ENCODE assay signal across 29 mouse cellular contexts in genomic region chr5:22670296-22670695, GRCm38 (mm10).
DNase-seq lines count a peak whose midpoint lies in the region; ATAC-seq and TF ChIP-seq lines count a peak whose summit lies in the region.
"Had no signal": no experiment of that assay in that cellular context is flagged by ENCODE, and none has a peak within 500 bp of the region (broad histone marks: within the 10 kb centered on the region; RNA-seq: fewer than 3 reads in every experiment).

No protein-coding gene starts in this region.

- no peaks in the 10 kb centered on the region for H3K4me1 ChIP-seq in forebrain, embryonic 14.5 days (ENCODE audit: control insufficient read depth, insufficient read depth, low read length)
- H3K4me1 ChIP-seq in forebrain, embryonic 16.5 days (replicated peaks; ENCODE audit: control insufficient read depth, insufficient read depth, low read length): no peaks in the 10 kb centered on the region
- no peaks in the 10 kb centered on the region for H3K4me1 ChIP-seq in hindbrain, embryonic 16.5 days (ENCODE audit: control insufficient read depth, insufficient read depth, low read depth, low read length)
- H3K4me1 ChIP-seq in hindbrain, embryonic 12.5 days: no peaks in the 10 kb centered on the region
- H3K4me1 ChIP-seq in midbrain, postnatal 0 days (ENCODE audit: insufficient read depth, low read length): no peaks in the 10 kb centered on the region
- no peaks in the 10 kb centered on the region for H3K4me1 ChIP-seq in midbrain, embryonic 15.5 days
- H3K4me1 ChIP-seq: embryonic facial prominence, embryonic 10.5 days; embryonic facial prominence, embryonic 13.5 days; heart, embryonic 12.5 days; heart, embryonic 15.5 days; hindbrain, embryonic 10.5 days; hindbrain, embryonic 15.5 days had no signal

- no peaks in the 10 kb centered on the region for H3K27me3 ChIP-seq in forebrain, embryonic 14.5 days (replicated peaks; ENCODE audit: control insufficient read depth, insufficient read depth, low read length)
- no peaks in the 10 kb centered on the region for H3K27me3 ChIP-seq in forebrain, embryonic 16.5 days (replicated peaks; ENCODE audit: control insufficient read depth, insufficient read depth, low read length)
- no peaks in the 10 kb centered on the region for H3K27me3 ChIP-seq in hindbrain, embryonic 16.5 days (replicated peaks; ENCODE audit: control insufficient read depth, insufficient read depth, low read length)
- no peaks in the 10 kb centered on the region for H3K27me3 ChIP-seq in hindbrain, embryonic 12.5 days
- H3K27me3 ChIP-seq in midbrain, postnatal 0 days (ENCODE audit: insufficient read depth, low read length): no peaks in the 10 kb centered on the region
- no peaks in the 10 kb centered on the region for H3K27me3 ChIP-seq in midbrain, embryonic 15.5 days (replicated peaks)
- H3K27me3 ChIP-seq: embryonic facial prominence, embryonic 13.5 days; heart, embryonic 12.5 days; heart, embryonic 15.5 days; hindbrain, embryonic 15.5 days had no signal

- no peak overlapping the region for H3K27ac ChIP-seq in forebrain, embryonic 14.5 days (ENCODE audit: low read depth, low read length)
- H3K27ac ChIP-seq in forebrain, embryonic 16.5 days (ENCODE audit: low read length): no peak overlapping the region
- H3K27ac ChIP-seq in hindbrain, embryonic 16.5 days (ENCODE audit: low read depth, low read length): no peak overlapping the region
- no peak overlapping the region for H3K27ac ChIP-seq in hindbrain, embryonic 12.5 days
- no peak overlapping the region for H3K27ac ChIP-seq in midbrain, postnatal 0 days (ENCODE audit: low read depth, low read length)
- H3K27ac ChIP-seq in midbrain, embryonic 15.5 days: no peak overlapping the region
- H3K27ac ChIP-seq: embryonic facial prominence, embryonic 10.5 days; embryonic facial prominence, embryonic 13.5 days; heart, embryonic 15.5 days; hindbrain, embryonic 10.5 days; hindbrain, embryonic 15.5 days had no signal

- H3K4me3 ChIP-seq in forebrain, embryonic 14.5 days (ENCODE audit: low read depth, low read length): no peak overlapping the region
- no peak overlapping the region for H3K4me3 ChIP-seq in forebrain, embryonic 16.5 days (replicated peaks; ENCODE audit: low read length)
- H3K4me3 ChIP-seq in hindbrain, embryonic 16.5 days (ENCODE audit: low read length): no peak overlapping the region
- H3K4me3 ChIP-seq in hindbrain, embryonic 12.5 days: no peak overlapping the region
- no peak overlapping the region for H3K4me3 ChIP-seq in midbrain, postnatal 0 days (ENCODE audit: low read depth, low read length)
- no peak overlapping the region for H3K4me3 ChIP-seq in midbrain, embryonic 15.5 days
- H3K4me3 ChIP-seq: embryonic facial prominence, embryonic 10.5 days; embryonic facial prominence, embryonic 13.5 days; erythroblast, embryonic 14.5 days; heart, embryonic 12.5 days; heart, embryonic 15.5 days; hindbrain, embryonic 10.5 days; hindbrain, embryonic 15.5 days had no signal

- no peak for TF ChIP-seq CTCF in midbrain, postnatal 0 days (IDR thresholded peaks at IDR 0.05)

- no peaks in the 10 kb centered on the region for H3K36me3 ChIP-seq in forebrain, embryonic 14.5 days (ENCODE audit: control insufficient read depth, insufficient read depth, low read length)
- no peaks in the 10 kb centered on the region for H3K36me3 ChIP-seq in forebrain, embryonic 16.5 days (ENCODE audit: control insufficient read depth, insufficient read depth)
- H3K36me3 ChIP-seq in hindbrain, embryonic 16.5 days (ENCODE audit: control insufficient read depth, insufficient read depth, low read length): no peaks in the 10 kb centered on the region
- no peaks in the 10 kb centered on the region for H3K36me3 ChIP-seq in hindbrain, embryonic 12.5 days
- H3K36me3 ChIP-seq in midbrain, postnatal 0 days (ENCODE audit: insufficient read depth, low read length): no peaks in the 10 kb centered on the region
- no peaks in the 10 kb centered on the region for H3K36me3 ChIP-seq in midbrain, embryonic 15.5 days (replicated peaks)
- H3K36me3 ChIP-seq: embryonic facial prominence, embryonic 10.5 days; embryonic facial prominence, embryonic 13.5 days; heart, embryonic 12.5 days; heart, embryonic 15.5 days; hindbrain, embryonic 10.5 days; hindbrain, embryonic 15.5 days had no signal

- peak; percentile 39 for DNase-seq in forebrain, embryonic 14.5 days (ENCODE audit: low spot score)
- DNase-seq in midbrain, postnatal 0 days (ENCODE audit: low spot score): peak; percentile 63
- DNase-seq in frontal cortex, postnatal 10 days (ENCODE audit: low spot score in 2 of 2): no peak
- DNase-seq: adrenal gland, adult 2 months; adrenal gland, postnatal 14 days; cerebellum, adult 18-20 months; cerebellum, adult 9-10 months; cerebellum, postnatal 36 days; embryo, embryonic 11 days; gastrocnemius, postnatal 25 days; heart, adult 18-20 months; heart, postnatal 10 days; heart, postnatal 36 days; kidney, adult 18-20 months; kidney, adult 9 months had no signal

- no peak for ATAC-seq in forebrain, embryonic 14.5 days
- no peak for ATAC-seq in forebrain, embryonic 16.5 days
- peak; percentile 45; the same call in 1 of the 2 replicates for ATAC-seq in hindbrain, embryonic 16.5 days
- no peak for ATAC-seq in hindbrain, embryonic 12.5 days (ENCODE audit: low FRiP score)
- no peak for ATAC-seq in midbrain, postnatal 0 days (ENCODE audit: low FRiP score)
- no peak for ATAC-seq in midbrain, embryonic 15.5 days (replicated peaks)
- ATAC-seq: CD4-positive, CD25-positive, alpha-beta regulatory T cell, adult 4 months; inflammation-experienced regulatory T-cells, adult 6 months; intestine, embryonic 16.5 days had no signal

- H3K9me3 ChIP-seq in forebrain, embryonic 14.5 days (replicated peaks; ENCODE audit: control insufficient read depth, low read length): no peaks in the 10 kb centered on the region
- H3K9me3 ChIP-seq in forebrain, embryonic 16.5 days (ENCODE audit: control insufficient read depth, low read length): no peaks in the 10 kb centered on the region
- H3K9me3 ChIP-seq in hindbrain, embryonic 16.5 days (ENCODE audit: control insufficient read depth, low read length): no peaks in the 10 kb centered on the region
- no peaks in the 10 kb centered on the region for H3K9me3 ChIP-seq in hindbrain, embryonic 12.5 days (replicated peaks)
- H3K9me3 ChIP-seq in midbrain, postnatal 0 days (ENCODE audit: low read length): no peaks in the 10 kb centered on the region
- H3K9me3 ChIP-seq in midbrain, embryonic 15.5 days: no peaks in the 10 kb centered on the region
- H3K9me3 ChIP-seq: embryonic facial prominence, embryonic 10.5 days; embryonic facial prominence, embryonic 13.5 days; heart, embryonic 12.5 days; heart, embryonic 15.5 days; hindbrain, embryonic 10.5 days; hindbrain, embryonic 15.5 days had no signal

- WGBS in forebrain, embryonic 14.5 days: 54% methylated on average over 1 of the region's 1 CpGs
- WGBS in forebrain, embryonic 16.5 days: 22% methylated on average over 1 of the region's 1 CpGs
- 47% methylated on average over 1 of the region's 1 CpGs for WGBS in hindbrain, embryonic 16.5 days
- 68% methylated on average over 1 of the region's 1 CpGs for WGBS in hindbrain, embryonic 12.5 days
- WGBS in midbrain, postnatal 0 days: 47% methylated on average over 1 of the region's 1 CpGs
- WGBS in midbrain, embryonic 15.5 days: 63% methylated on average over 1 of the region's 1 CpGs

- H3K4me2 ChIP-seq in forebrain, embryonic 14.5 days (ENCODE audit: low read length): no peak overlapping the region
- H3K4me2 ChIP-seq in forebrain, embryonic 16.5 days (ENCODE audit: low read length): no peak overlapping the region
- no peak overlapping the region for H3K4me2 ChIP-seq in hindbrain, embryonic 16.5 days (ENCODE audit: low read length)
- no peak overlapping the region for H3K4me2 ChIP-seq in hindbrain, embryonic 12.5 days (replicated peaks)
- H3K4me2 ChIP-seq in midbrain, postnatal 0 days (ENCODE audit: low read depth, low read length, poor library complexity, severe bottlenecking): no peak overlapping the region
- no peak overlapping the region for H3K4me2 ChIP-seq in midbrain, embryonic 15.5 days
- H3K4me2 ChIP-seq: embryonic facial prominence, embryonic 13.5 days; heart, embryonic 12.5 days; heart, embryonic 15.5 days; hindbrain, embryonic 15.5 days had no signal

- no peak overlapping the region for H3K9ac ChIP-seq in forebrain, embryonic 14.5 days (ENCODE audit: low read length)
- no peak overlapping the region for H3K9ac ChIP-seq in forebrain, embryonic 16.5 days (replicated peaks; ENCODE audit: low read depth, low read length)
- H3K9ac ChIP-seq in hindbrain, embryonic 16.5 days (ENCODE audit: low read depth, low read length): no peak overlapping the region
- no peak overlapping the region for H3K9ac ChIP-seq in hindbrain, embryonic 12.5 days
- no peak overlapping the region for H3K9ac ChIP-seq in midbrain, postnatal 0 days (replicated peaks; ENCODE audit: low read length, poor library complexity, severe bottlenecking)
- no peak overlapping the region for H3K9ac ChIP-seq in midbrain, embryonic 15.5 days
- H3K9ac ChIP-seq: embryonic facial prominence, embryonic 13.5 days; heart, embryonic 12.5 days; heart, embryonic 15.5 days; hindbrain, embryonic 15.5 days had no signal

Comparison
In these comparisons a context has a peak if more than half of its experiments do, and no peak if none do; other contexts are left out.
1. DNase-seq: peak in forebrain, embryonic 14.5 days (single experiment) and midbrain, postnatal 0 days (single experiment); none in frontal cortex, postnatal 10 days (0 of 2).